Mouse (Mus musculus) erythroblast, embryonic 14.5 days (primary cell): ENCODE results near the gene Inka2. TPM values are rescaled to one million over a fixed set of nuclear protein-coding genes. Genes with fewer than 3 reads are reported as not detected.
A peak's percentile ranks its signal among the peaks of the same experiment; 100 is the strongest.
"Not testable (repeated sequence)": the region's sequence is repeated elsewhere in the genome, so short reads cannot be mapped to it uniquely, and the experiment has no call there.

Source experiments
- H3K27me3 ChIP-seq: 2 replicates; pipeline ENCODE4 v1.6.1; 2012; ENCODE audit warnings: inconsistent platforms; ENCODE audit not compliant: control insufficient read depth
- H3K36me3 ChIP-seq: 2 replicates; pipeline ENCODE4 v1.6.1; 2012; ENCODE audit warnings: mild to moderate bottlenecking, inconsistent platforms; ENCODE audit not compliant: control insufficient read depth
- H3K4me1 ChIP-seq: 2 replicates; pipeline ENCODE4 v1.6.1; 2012; ENCODE audit warnings: inconsistent platforms; ENCODE audit not compliant: control insufficient read depth
- H3K4me3 ChIP-seq: replicated peaks from 2 replicates; pipeline ENCODE3; 2012; ENCODE audit warnings: moderate library complexity, mild to moderate bottlenecking, inconsistent platforms
- H3K9me3 ChIP-seq: 2 replicates; pipeline ENCODE4 v1.6.1; 2012; ENCODE audit warnings: low read length, inconsistent platforms, mixed read lengths; ENCODE audit not compliant: control insufficient read depth
- GATA1 ChIP-seq: IDR thresholded peaks from 2 replicates; pipeline ENCODE4 v1.6.1; 2012; ENCODE audit warnings: low read length, inconsistent platforms, mixed read lengths
- TAL1 ChIP-seq: IDR thresholded peaks from 3 replicates; pipeline ENCODE4 v1.6.1; 2012; ENCODE audit warnings: low read length, inconsistent platforms, mixed read lengths
- polyA plus RNA-seq: library from polyadenylated mRNA; stranded (reverse); fragments of >175 nt; gene quantifications from 2 replicates; pipeline ENCODE4 v1.2.3, GENCODE M21; 2012

Inka2 gene
- polyA plus RNA-seq, 1 experiment = 0.28 TPM

DNA sequence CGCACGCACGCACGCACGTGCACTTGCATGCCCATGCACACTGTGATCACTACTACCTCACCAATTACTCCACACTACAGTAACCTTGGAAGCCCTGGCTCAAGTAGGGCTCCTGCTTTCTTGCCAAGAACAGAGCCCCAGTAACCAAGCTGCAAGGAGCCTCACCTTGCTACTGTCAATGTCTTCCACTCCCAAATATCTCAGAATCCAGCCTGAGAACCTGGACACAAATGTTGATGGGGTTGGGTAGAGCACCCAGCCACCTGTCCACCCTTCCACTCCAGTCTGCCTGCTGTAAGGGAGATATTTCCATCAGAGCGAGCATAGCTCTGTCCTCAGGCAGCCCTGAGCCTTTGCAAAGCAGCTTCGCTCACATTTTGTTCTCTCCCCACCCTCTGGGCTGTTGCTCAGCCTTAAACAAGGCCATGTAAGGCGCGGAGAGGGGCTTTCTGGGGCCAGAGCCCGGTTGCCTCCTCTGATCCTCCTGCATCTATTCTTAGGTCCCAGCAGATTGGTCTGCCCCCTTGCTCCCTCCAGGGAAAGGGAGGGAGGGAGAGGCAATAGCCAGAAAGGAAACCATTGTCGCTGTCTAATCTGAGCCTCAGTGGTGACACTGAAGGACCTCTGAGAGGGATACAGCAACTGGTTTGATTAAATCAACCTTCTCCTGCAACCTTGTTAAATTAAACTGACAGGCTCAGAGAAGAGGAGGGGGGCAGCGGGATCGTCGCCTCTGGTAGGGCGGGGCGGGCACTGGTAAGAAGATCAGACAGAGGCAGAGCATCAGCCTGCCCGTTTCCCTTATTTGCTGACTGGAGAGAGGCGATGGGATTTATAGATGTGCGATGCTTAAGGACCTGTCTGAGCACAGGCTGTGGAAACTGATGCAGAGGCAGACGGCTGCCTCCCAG is 8.7 kb upstream of the Inka2 start:
- Histone ChIP-seq H3K36me3 (no peaks in the 10 kb centered on the region), H3K4me3 (no peak overlapping the region), H3K4me1 (peaks cover 57% of the 10 kb centered on the region), H3K27me3 (peaks cover 59% of the 10 kb centered on the region), H3K9me3 (no peaks in the 10 kb centered on the region)
- TF ChIP-seq GATA1 (no peak), TAL1 (no peak)

DNA sequence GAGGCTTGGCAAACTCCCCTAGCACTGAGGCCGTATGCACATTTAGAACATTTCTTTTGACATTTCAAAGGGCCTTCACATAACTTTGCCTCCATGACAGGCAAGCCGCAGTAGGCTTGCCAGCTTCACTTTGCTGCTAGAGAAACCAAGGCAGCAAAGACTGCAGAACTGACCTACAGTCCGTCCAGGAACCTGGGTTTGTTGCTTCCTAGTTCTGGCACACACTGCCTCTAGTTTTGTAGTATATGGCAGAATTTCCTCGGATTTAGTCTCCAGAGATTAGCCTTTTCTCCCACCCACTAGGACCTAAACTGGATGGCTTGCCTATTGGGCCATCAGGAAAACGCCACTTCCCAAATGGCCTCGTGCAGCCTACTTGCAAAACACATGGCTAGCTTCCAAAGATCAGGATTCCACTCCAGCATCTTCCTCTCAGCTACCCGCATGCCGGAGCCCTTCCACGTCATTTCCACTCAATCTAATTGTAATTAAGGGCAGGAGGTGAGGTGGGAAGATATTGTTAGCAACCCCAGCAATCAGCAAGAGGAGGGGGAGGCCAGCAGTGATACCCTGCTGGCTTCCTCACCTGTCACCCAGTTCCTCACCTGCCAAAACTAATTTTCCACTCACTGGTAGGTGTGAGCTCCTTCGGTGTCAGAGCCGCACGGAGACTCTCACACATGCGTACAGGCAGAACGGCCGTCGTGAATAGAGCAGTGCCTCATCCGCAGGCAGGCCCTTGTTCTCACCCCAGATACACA is 7.8 kb upstream of the Inka2 start:
- Histone ChIP-seq H3K4me1 (peaks cover 66% of the 10 kb centered on the region), H3K4me3 (no peak overlapping the region), H3K27me3 (peaks cover 53% of the 10 kb centered on the region), H3K36me3 (no peaks in the 10 kb centered on the region), H3K9me3 (no peaks in the 10 kb centered on the region)
- TF ChIP-seq TAL1 (no peak), GATA1 (no peak)

DNA sequence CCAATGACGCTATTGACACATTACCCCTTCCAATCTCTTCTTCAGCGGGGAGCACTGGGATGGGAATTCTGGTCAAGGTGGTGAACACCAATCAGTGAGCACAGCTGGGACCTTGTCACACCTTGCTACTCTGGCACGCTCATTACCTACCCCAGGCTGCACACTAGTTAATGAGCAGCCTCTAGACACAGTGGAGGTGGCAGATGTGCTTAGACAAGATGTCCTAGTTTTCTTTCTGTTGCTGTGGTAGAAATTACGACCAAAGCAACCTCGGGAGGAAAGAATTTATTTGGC is 7.3 kb upstream of the Inka2 start:
- no peak for TF ChIP-seq TAL1
- no peak for TF ChIP-seq GATA1
- H3K4me1 ChIP-seq = peaks cover 71% of the 10 kb centered on the region
- peaks cover 49% of the 10 kb centered on the region for H3K27me3 ChIP-seq

DNA sequence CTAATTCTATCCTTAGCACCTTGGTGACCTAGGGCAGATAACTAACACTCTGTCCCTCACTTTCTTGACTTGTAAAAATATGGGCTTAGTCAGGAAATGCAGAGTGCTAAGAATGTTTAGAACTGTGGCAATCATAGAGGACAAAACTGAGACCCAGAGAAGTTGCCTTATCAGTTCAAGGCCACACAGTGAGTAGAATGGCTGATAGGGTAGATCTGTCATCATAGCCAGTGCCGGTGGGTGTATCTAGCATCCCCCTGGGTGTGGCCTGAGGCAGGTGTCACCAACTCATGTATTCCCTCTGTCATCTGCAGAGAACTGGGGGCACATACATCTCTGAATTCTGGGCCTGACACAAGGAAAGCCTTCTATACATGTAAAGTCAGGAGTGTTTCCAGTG is 6.1 kb upstream of the Inka2 start:
- Histone ChIP-seq H3K9me3 (no peaks in the 10 kb centered on the region), H3K4me1 (peaks cover 83% of the 10 kb centered on the region), H3K4me3 (peak overlapping the region; percentile 44), H3K36me3 (no peaks in the 10 kb centered on the region), H3K27me3 (peaks cover 37% of the 10 kb centered on the region)
- TF ChIP-seq TAL1 = peak; percentile 55; the same call in 2 of the 3 replicates
- peak; percentile 53 for TF ChIP-seq GATA1

More for the DNA sequence above, 7.3 kb upstream of the Inka2 start:
- H3K9me3 ChIP-seq = no peaks in the 10 kb centered on the region
- H3K36me3 ChIP-seq = no peaks in the 10 kb centered on the region
- H3K4me3 ChIP-seq = no peak overlapping the region

DNA sequence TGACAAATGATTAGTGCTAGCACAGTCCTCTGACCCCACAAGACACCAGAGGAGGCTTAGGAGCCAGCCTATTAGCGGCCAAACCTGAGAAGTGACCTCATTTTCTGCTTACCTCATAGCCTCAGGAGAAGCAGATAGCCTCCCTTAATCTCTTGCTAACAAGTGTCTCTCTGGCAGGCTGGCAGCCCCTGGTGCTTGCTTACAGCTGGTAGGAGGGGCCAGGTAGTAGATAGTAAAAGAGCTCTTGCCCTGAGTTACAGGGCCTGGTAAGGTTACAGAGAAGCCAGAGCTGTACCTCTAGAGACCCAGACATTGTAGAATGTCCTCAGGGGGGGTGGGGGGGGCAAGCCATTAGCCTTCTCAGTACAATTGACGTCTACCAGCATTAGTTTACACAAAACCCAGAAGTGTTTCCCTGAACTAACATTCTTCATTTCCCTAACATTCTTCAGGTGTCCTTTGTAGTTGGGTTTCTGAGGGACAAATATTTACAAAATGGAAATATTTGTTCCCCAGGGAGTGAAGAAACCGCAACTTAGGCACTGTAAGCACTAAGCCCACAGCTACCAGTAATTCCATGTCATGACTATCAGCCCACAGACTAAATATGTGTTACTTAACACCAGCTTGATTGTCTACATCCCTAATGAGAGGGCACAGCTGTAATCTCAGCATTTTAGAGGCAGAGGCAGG is 5.0 kb upstream of the Inka2 start:
- Histone ChIP-seq H3K36me3 (no peaks in the 10 kb centered on the region), H3K4me1 (peaks cover 91% of the 10 kb centered on the region), H3K4me3 (peak overlapping the region; percentile 13), H3K27me3 (peaks cover 26% of the 10 kb centered on the region), H3K9me3 (no peaks in the 10 kb centered on the region)
- TF ChIP-seq TAL1 = peak; percentile 77
- TF ChIP-seq GATA1 = peak; percentile 85

DNA sequence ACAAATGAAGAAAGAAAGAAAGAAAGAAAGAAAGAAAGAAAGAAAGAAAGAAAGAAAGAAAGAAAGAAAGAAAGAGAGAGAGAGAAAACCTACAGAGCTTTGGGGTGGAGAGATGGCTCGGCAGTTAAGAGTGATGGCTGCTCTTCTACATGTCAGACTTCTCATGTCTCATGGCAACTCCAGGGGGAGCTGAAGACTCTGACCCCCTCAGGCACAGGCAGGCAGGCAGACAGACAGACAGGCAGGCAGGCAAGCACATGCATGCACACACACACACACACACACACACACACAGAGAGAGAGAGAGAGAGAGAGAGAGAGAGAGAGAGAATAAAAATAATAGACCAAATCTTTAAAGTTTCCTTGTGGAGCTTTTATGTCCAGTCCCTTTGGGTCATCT is 3.6 kb upstream of the Inka2 start:
- H3K4me1 ChIP-seq = peaks cover 99% of the 10 kb centered on the region

DNA sequence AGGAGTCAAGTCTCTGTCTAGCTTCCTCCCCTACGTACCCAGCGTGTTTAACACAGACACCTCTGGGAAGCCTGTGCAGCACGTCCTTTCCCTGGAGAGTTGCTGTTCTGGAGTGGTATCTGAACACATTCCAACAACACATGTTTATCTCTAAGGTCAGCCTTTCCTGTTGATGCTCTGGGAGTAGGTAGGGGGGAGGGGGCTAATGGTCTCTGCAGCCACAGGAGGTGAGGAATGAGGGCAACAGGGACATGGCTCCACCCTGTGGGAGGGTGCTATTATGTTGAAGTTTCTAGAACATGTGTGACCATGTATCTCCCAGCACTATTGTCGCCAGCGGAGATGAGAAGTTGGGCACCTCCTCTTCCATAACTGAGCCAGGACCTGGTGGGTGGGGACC is 3.0 kb upstream of the Inka2 start:
- Histone ChIP-seq H3K36me3 (no peaks in the 10 kb centered on the region), H3K4me3 (peak overlapping the region; percentile 47), H3K27me3 (peaks cover 24% of the 10 kb centered on the region), H3K9me3 (no peaks in the 10 kb centered on the region), H3K4me1 (peaks cover 97% of the 10 kb centered on the region)
- no peak; the same call in 1 of the 2 replicates for TF ChIP-seq GATA1
- TF ChIP-seq TAL1 = no peak

More for the DNA sequence above, 3.6 kb upstream of the Inka2 start:
- not testable (repeated sequence) for H3K36me3 ChIP-seq, H3K9me3 ChIP-seq
- Histone ChIP-seq H3K27me3 (peaks cover 24% of the 10 kb centered on the region), H3K4me3 (peak overlapping the region; percentile 47)

DNA sequence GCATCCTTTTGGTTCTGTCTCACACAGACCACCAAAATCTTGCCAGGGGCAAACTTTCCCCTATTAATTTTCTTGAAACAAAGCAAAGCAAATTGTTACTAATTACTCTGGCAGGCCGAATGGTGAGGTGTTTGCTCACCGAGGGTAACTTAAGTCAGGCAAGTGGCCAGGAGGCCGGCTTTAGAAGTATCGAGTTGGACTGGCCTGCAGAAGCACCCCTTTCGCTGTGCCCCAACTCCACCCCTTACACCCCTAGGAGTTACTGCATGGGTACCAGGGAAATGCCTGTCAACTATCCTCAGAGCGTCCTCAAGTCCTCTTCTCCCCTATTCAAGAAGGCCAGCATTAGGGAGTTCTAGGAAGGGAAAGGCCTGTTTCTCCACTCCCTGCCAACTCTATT is 828 bp upstream of the Inka2 start:
- Histone ChIP-seq H3K9me3 (no peaks in the 10 kb centered on the region), H3K36me3 (no peaks in the 10 kb centered on the region), H3K4me3 (no peak overlapping the region), H3K4me1 (peaks cover 83% of the 10 kb centered on the region), H3K27me3 (peaks cover 35% of the 10 kb centered on the region)
- no peak for TF ChIP-seq GATA1
- no peak for TF ChIP-seq TAL1

DNA sequence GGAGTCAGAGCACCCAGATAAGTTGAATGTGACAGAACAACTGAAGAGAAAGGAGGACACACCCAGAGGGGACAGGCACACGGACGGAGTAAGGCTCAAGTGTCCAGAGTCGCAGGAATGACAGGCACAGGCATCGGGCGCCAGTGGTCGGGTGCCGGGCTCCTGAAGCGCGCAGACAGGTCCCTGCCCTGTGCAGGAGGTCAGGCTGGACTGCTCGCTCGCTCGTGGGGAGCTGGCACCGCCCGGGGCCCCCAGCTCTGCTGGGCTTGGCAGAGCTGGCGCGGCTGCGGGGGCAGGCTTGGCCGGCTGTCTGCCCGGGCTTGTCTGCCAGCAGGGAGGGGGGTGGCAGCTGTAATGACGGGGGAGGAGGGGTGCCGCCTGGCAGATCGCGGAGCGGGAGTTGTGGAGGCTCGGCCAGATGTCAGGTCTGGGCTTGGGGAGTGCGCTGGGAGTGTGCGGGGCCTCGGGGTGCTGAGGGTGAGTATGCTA is 706 bp downstream of the Inka2 start:
- H3K27me3 ChIP-seq = peaks cover 45% of the 10 kb centered on the region
- no peak for TF ChIP-seq TAL1
- TF ChIP-seq GATA1 = 0 out of 2 replicates have a peak, but pooled peaks have one; percentile 14
- H3K4me1 ChIP-seq = peaks cover 68% of the 10 kb centered on the region
- no peaks in the 10 kb centered on the region for H3K9me3 ChIP-seq
- H3K4me3 ChIP-seq = peak overlapping the region; percentile 63
- H3K36me3 ChIP-seq = no peaks in the 10 kb centered on the region
